In genomic region chr4:137298406-137298805, GRCm38 (mm10) we compare ENCODE assay signal across 20 mouse cellular contexts. TPM values are rescaled to one million over a fixed set of nuclear protein-coding genes. Genes with fewer than 3 reads are reported as not detected.
DNase-seq lines count a peak whose midpoint lies in the region; ATAC-seq and TF ChIP-seq lines count a peak whose summit lies in the region.
"Had no signal": no experiment of that assay in that cellular context is flagged by ENCODE, and none has a peak within 500 bp of the region (broad histone marks: within the 10 kb centered on the region; RNA-seq: fewer than 3 reads in every experiment).

No protein-coding gene starts in this region.

- 75% methylated on average over 8 of the region's 8 CpGs for WGBS in kidney, embryonic 15.5 days

- H3K27me3 ChIP-seq in kidney, embryonic 15.5 days = no peaks in the 10 kb centered on the region
- H3K27me3 ChIP-seq: embryonic facial prominence, embryonic 12.5 days; heart, embryonic 13.5 days; hindbrain, embryonic 13.5 days; limb, embryonic 13.5 days; midbrain, embryonic 13.5 days had no signal

- H3K9me3 ChIP-seq in kidney, embryonic 15.5 days (replicated peaks) = no peaks in the 10 kb centered on the region
- H3K9me3 ChIP-seq: embryonic facial prominence, embryonic 12.5 days; heart, embryonic 13.5 days; hindbrain, embryonic 13.5 days; limb, embryonic 13.5 days; midbrain, embryonic 13.5 days had no signal

- TF ChIP-seq CTCF in layer of hippocampus, adult 2 months (conservative IDR thresholded peaks at IDR 0.05) = no peak

- peak; percentile 69 for DNase-seq in kidney, postnatal 10 days
- DNase-seq in 3134 (ENCODE audit: extremely low read depth, insufficient read length, low spot score) (peak; percentile 50), NIH3T3 (ENCODE audit: low read depth) (peak; percentile 64)
- DNase-seq in heart, postnatal 14 days = peak; percentile 49 to 66
- no peak for DNase-seq in layer of hippocampus, adult 2 months (ENCODE audit: low spot score in 2 of 2)
- no peak for DNase-seq in layer of hippocampus, adult 9-10 months (ENCODE audit: low spot score)
- DNase-seq: cerebellum, adult 8-10 months; layer of hippocampus, adult 9-11 months; right cerebral cortex, adult 18-20 months had no signal

- H3K4me3 ChIP-seq in kidney, embryonic 15.5 days (replicated peaks) = no peak overlapping the region
- no peak overlapping the region for H3K4me3 ChIP-seq in layer of hippocampus, adult 2 months
- H3K4me3 ChIP-seq: embryonic facial prominence, embryonic 12.5 days; heart, embryonic 13.5 days; hindbrain, embryonic 13.5 days; limb, embryonic 13.5 days; midbrain, embryonic 13.5 days had no signal

- H3K4me2 ChIP-seq in kidney, embryonic 15.5 days = no peak overlapping the region
- H3K4me2 ChIP-seq: embryonic facial prominence, embryonic 12.5 days; heart, embryonic 13.5 days; hindbrain, embryonic 13.5 days; limb, embryonic 13.5 days; midbrain, embryonic 13.5 days had no signal

- no peak overlapping the region for H3K9ac ChIP-seq in kidney, embryonic 15.5 days
- H3K9ac ChIP-seq: embryonic facial prominence, embryonic 12.5 days; heart, embryonic 13.5 days; hindbrain, embryonic 13.5 days; limb, embryonic 13.5 days; liver, embryonic 14.5 days; midbrain, embryonic 13.5 days had no signal

- peaks cover 17% of the 10 kb centered on the region for H3K36me3 ChIP-seq in kidney, embryonic 15.5 days
- H3K36me3 ChIP-seq: embryonic facial prominence, embryonic 12.5 days; heart, embryonic 13.5 days; midbrain, embryonic 13.5 days had no signal

- ATAC-seq in kidney, embryonic 15.5 days (replicated peaks; ENCODE audit: low FRiP score) = no peak
- ATAC-seq: forebrain, embryonic 16.5 days; intestine, embryonic 16.5 days; midbrain, embryonic 13.5 days had no signal

- peaks cover 30% of the 10 kb centered on the region for H3K4me1 ChIP-seq in kidney, embryonic 15.5 days

- intact Hi-C loops in heart, postnatal 14 days (cut with DNase I) = no loop called here

- H3K27ac ChIP-seq in kidney, embryonic 15.5 days = no peak overlapping the region
- H3K27ac ChIP-seq in layer of hippocampus, adult 2 months = no peak overlapping the region
- H3K27ac ChIP-seq: embryonic facial prominence, embryonic 12.5 days; heart, embryonic 13.5 days; hindbrain, embryonic 13.5 days; kidney, postnatal 0 days; limb, embryonic 13.5 days; liver, embryonic 14.5 days; midbrain, embryonic 13.5 days had no signal

RNA-seq across cellular contexts. Expression of gene Wnt4, which starts 21.1 kb away (rescaled TPM):
- 10.6 and 10.9 TPM in 2 replicates for polyA plus RNA-seq in kidney, embryonic 15.5 days (2015; fragmentation: Nextera tagmentation; extraction: Ambion mirVana)
- under 1 TPM; 0.55 to 0.61 TPM for total RNA-seq in heart, postnatal 14 days (2021)
- total RNA-seq in layer of hippocampus, adult 2 months (2021) = 1 to 10 TPM; 5.2 to 6.6 TPM
- total RNA-seq: common myeloid progenitor, adult 5-6 weeks had no signal

RNA-seq across cellular contexts. Expression of gene Cdc42, which starts 59.1 kb away (rescaled TPM):
- 678 and 694 TPM in 2 replicates for polyA plus RNA-seq in kidney, embryonic 15.5 days (2015; fragmentation: Nextera tagmentation; extraction: Ambion mirVana)
- total RNA-seq in heart, postnatal 14 days (2021) = 100 to 1,000 TPM; 182 to 187 TPM
- total RNA-seq in layer of hippocampus, adult 2 months (2021) = 100 to 1,000 TPM; 300 to 303 TPM

Comparison
In these comparisons a context has a peak if more than half of its experiments do, and no peak if none do; other contexts are left out.
1. DNase-seq: peak in kidney, postnatal 10 days (single experiment), 3134 (single experiment), NIH3T3 (single experiment) and heart, postnatal 14 days (2 of 2); none in layer of hippocampus, adult 2 months (0 of 2) and layer of hippocampus, adult 9-10 months (single experiment).